Comparison of ENCODE assay signal across 9 mouse cellular contexts in the genomic region with DNA sequence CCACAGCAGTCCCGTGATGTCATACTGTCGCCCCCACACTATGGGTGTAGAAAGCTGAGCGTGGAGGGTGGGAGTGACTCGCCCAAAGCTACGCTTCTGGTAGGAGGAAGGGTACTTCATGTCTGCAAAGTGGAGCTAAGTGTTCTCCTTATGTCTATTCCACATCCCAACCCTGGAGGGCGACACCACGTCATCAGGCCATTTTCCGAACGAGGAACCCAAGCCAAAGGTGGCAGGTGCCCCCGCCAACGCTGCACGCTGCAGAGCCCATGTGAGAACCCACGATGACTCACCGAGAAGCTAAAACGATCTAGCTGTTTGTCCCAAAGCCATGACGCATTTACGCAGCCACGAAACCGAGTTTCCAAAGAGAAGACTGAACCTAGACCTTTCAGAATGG. TPM values are rescaled to one million over a fixed set of nuclear protein-coding genes. Genes with fewer than 3 reads are reported as not detected.
DNase-seq lines count a peak whose midpoint lies in the region; ATAC-seq lines count a peak whose summit lies in the region.
"Had no signal": no experiment of that assay in that cellular context is flagged by ENCODE, and none has a peak within 500 bp of the region (broad histone marks: within the 10 kb centered on the region; RNA-seq: fewer than 3 reads in every experiment).

No protein-coding gene starts in this region.

- no peaks in the 10 kb centered on the region for H3K9me3 ChIP-seq in lung, embryonic 15.5 days
- no peaks in the 10 kb centered on the region for H3K9me3 ChIP-seq in neural tube, embryonic 13.5 days
- H3K9me3 ChIP-seq: midbrain, embryonic 12.5 days had no signal

- no peaks in the 10 kb centered on the region for H3K27me3 ChIP-seq in lung, embryonic 15.5 days
- peaks cover 11% of the 10 kb centered on the region; the same call in 1 of the 2 replicates for H3K27me3 ChIP-seq in neural tube, embryonic 13.5 days

- H3K4me3 ChIP-seq in lung, embryonic 15.5 days: peak overlapping the region; percentile 33
- H3K4me3 ChIP-seq in neural tube, embryonic 13.5 days: no peak overlapping the region
- H3K4me3 ChIP-seq: midbrain, embryonic 12.5 days had no signal

- whole genome bisulfite sequencing in lung, embryonic 15.5 days: 26% methylated on average over 19 of the region's 19 CpGs
- WGBS in neural tube, embryonic 13.5 days: 35% methylated on average over 19 of the region's 19 CpGs

- 0 out of 2 replicates have a peak overlapping the region, but pooled peaks have one; percentile 0 for H3K27ac ChIP-seq in lung, embryonic 15.5 days
- H3K27ac ChIP-seq in neural tube, embryonic 13.5 days (replicated peaks): no peak overlapping the region
- H3K27ac ChIP-seq: midbrain, embryonic 12.5 days had no signal

- DNase-seq in lung, postnatal 25 days (ENCODE audit: low spot score): no peak
- DNase-seq in brain, adult 2 months (ENCODE audit: low read depth, low spot score): peak; percentile 95
- DNase-seq in frontal cortex, postnatal 25 days (ENCODE audit: low spot score in 2 of 2): peak; percentile 50 to 65
- DNase-seq in left cerebral cortex, postnatal 25 days (ENCODE audit: low spot score in 2 of 2): peak; percentile 69 to 93
- DNase-seq in ovary, adult 18-20 months (ENCODE audit: low spot score): no peak
- no peak for DNase-seq in kidney, postnatal 25 days

- H3K36me3 ChIP-seq in lung, embryonic 15.5 days: no peaks in the 10 kb centered on the region
- H3K36me3 ChIP-seq in neural tube, embryonic 13.5 days: no peaks in the 10 kb centered on the region
- H3K36me3 ChIP-seq: midbrain, embryonic 12.5 days had no signal

- ATAC-seq in lung, embryonic 15.5 days (ENCODE audit: borderline replicate concordance, extremely low read depth, low FRiP score, low TSS enrichment): 0 out of 2 replicates have a peak, but pooled peaks have one; percentile 35
- ATAC-seq in neural tube, embryonic 13.5 days (ENCODE audit: low read depth): no peak

- intact Hi-C loops in left cerebral cortex, postnatal 25 days (cut with DNase I): loop anchor here (1.0 kb wide), 1 partner anchor 43 kb away; no protein-coding TSS in a partner anchor

- H3K9ac ChIP-seq in lung, embryonic 15.5 days: no peak overlapping the region
- H3K9ac ChIP-seq in neural tube, embryonic 13.5 days: no peak overlapping the region
- H3K9ac ChIP-seq: midbrain, embryonic 12.5 days had no signal

- H3K4me1 ChIP-seq in lung, embryonic 15.5 days: peaks cover 9% of the 10 kb centered on the region; the same call in 1 of the 2 replicates
- no peaks in the 10 kb centered on the region for H3K4me1 ChIP-seq in neural tube, embryonic 13.5 days (replicated peaks)
- H3K4me1 ChIP-seq: midbrain, embryonic 12.5 days had no signal

- H3K4me2 ChIP-seq in lung, embryonic 15.5 days: peak overlapping the region; percentile 53
- peak overlapping the region; percentile 30 for H3K4me2 ChIP-seq in neural tube, embryonic 13.5 days
- H3K4me2 ChIP-seq: midbrain, embryonic 12.5 days had no signal

RNA-seq across cellular contexts. Expression of a gene that starts 16.7 kb away (rescaled TPM):
- not detected in 2 replicates for polyA plus RNA-seq in lung, embryonic 15.5 days (2015; fragmentation: Nextera tagmentation; extraction: Ambion mirVana)
- total RNA-seq in left cerebral cortex, postnatal 25 days (2021): not detected
- polyA plus RNA-seq in neural tube, embryonic 13.5 days (2015; fragmentation: Nextera tagmentation; extraction: Ambion mirVana): not detected in 2 replicates
- polyA plus RNA-seq: midbrain, embryonic 12.5 days had no signal

RNA-seq across cellular contexts. Expression of a gene that starts 21.3 kb away (rescaled TPM):
- polyA plus RNA-seq in lung, embryonic 15.5 days (2015; fragmentation: Nextera tagmentation; extraction: Ambion mirVana): 1.4 and 1.5 TPM in 2 replicates
- total RNA-seq in left cerebral cortex, postnatal 25 days (2021): under 1 TPM; 0.11 to 0.23 TPM
- polyA plus RNA-seq in neural tube, embryonic 13.5 days (2015; fragmentation: Nextera tagmentation; extraction: Ambion mirVana): 0.39 and 0.55 TPM in 2 replicates

RNA-seq across cellular contexts. Expression of a gene that starts 24.5 kb away (rescaled TPM):
- 26.4 and 26.5 TPM in 2 replicates for polyA plus RNA-seq in lung, embryonic 15.5 days (2015; fragmentation: Nextera tagmentation; extraction: Ambion mirVana)
- total RNA-seq in left cerebral cortex, postnatal 25 days (2021): 10 to 100 TPM; 29.7 to 29.8 TPM
- 25.1 and 26.3 TPM in 2 replicates for polyA plus RNA-seq in neural tube, embryonic 13.5 days (2015; fragmentation: Nextera tagmentation; extraction: Ambion mirVana)

RNA-seq across cellular contexts. Expression of a gene that starts 27.1 kb away (rescaled TPM):
- 1,016 and 1,098 TPM in 2 replicates for polyA plus RNA-seq in lung, embryonic 15.5 days (2015; fragmentation: Nextera tagmentation; extraction: Ambion mirVana)
- 100 to 1,000 TPM; 315 to 323 TPM for total RNA-seq in left cerebral cortex, postnatal 25 days (2021)
- 570 and 614 TPM in 2 replicates for polyA plus RNA-seq in neural tube, embryonic 13.5 days (2015; fragmentation: Nextera tagmentation; extraction: Ambion mirVana)

RNA-seq across cellular contexts. Expression of a gene that starts 37.5 kb away (rescaled TPM):
- polyA plus RNA-seq in lung, embryonic 15.5 days (2015; fragmentation: Nextera tagmentation; extraction: Ambion mirVana): 2.7 and 3.1 TPM in 2 replicates
- total RNA-seq in left cerebral cortex, postnatal 25 days (2021): 100 to 1,000 TPM in 1 of 2 experiments, 10 to 100 TPM in 1; 66.2 to 147 TPM
- 3.1 and 4.1 TPM in 2 replicates for polyA plus RNA-seq in neural tube, embryonic 13.5 days (2015; fragmentation: Nextera tagmentation; extraction: Ambion mirVana)

Comparison
In these comparisons a context has a peak if more than half of its experiments do, and no peak if none do; other contexts are left out.
1. DNase-seq: peak in brain, adult 2 months (single experiment), frontal cortex, postnatal 25 days (2 of 2) and left cerebral cortex, postnatal 25 days (2 of 2); none in lung, postnatal 25 days (single experiment), ovary, adult 18-20 months (single experiment) and kidney, postnatal 25 days (0 of 2).